Mouse (Mus musculus) thymus, postnatal 10 days (tissue): ENCODE measurements around the gene Rps27l.

Experiments used
- DNase-seq, 2 experiments: peaks; one replicate each; pipeline ENCODE4 v3.0.0; 2021; ENCODE audit warnings: low spot score in 2 of 2

Rps27l gene

GRCm38 (mm10) chr9:66982085-66982484 is 36.2 kb downstream of the Rps27l start:
- DNase-seq: no peak

GRCm38 (mm10) chr9:66985377-66985776 is 39.5 kb downstream of the Rps27l start:
- peak; percentile 14 to 22 for DNase-seq

GRCm38 (mm10) chr9:66988198-66988887 is 42.5 kb downstream of the Rps27l start:
- no peak for DNase-seq

- DNase-seq: no peak
These were observed 43.1 kb downstream of the Rps27l start for GRCm38 (mm10) chr9:66988888-66989414.

GRCm38 (mm10) chr9:66989581-66989980 is 43.7 kb downstream of the Rps27l start:
- DNase-seq: no peak

GRCm38 (mm10) chr9:66990046-66990445 is 44.2 kb downstream of the Rps27l start:
- no peak for DNase-seq

GRCm38 (mm10) chr9:66991021-66991749 is 45.3 kb downstream of the Rps27l start:
- no peak for DNase-seq

- DNase-seq: no peak
These were observed 46.0 kb downstream of the Rps27l start for GRCm38 (mm10) chr9:66991750-66992410.
